Mouse (Mus musculus): Measurements from ENCODE around the gene Trim24. TPM values are rescaled to one million over a fixed set of nuclear protein-coding genes. Genes with fewer than 3 reads are reported as not detected.

The Trim24 gene
- total and polyA plus RNA-seq, 2 experiments from 2014 or later: 14.7 to 58.0 TPM

GRCm38 (mm10) chr6:37880586-37880985 lies 10.0 kb downstream of the Trim24 start:
- 99% methylated on average over 3 of the region's 3 CpGs for WGBS
- 0 out of 2 replicates have a peak, but pooled peaks cover 3% of the 10 kb centered on the region for H3K36me3 ChIP-seq (ENCODE audit: insufficient read depth, low read length)
- no peaks in the 10 kb centered on the region for H3K27me3 ChIP-seq (ENCODE audit: insufficient read depth, low read length)
- no peak for TF ChIP-seq CTCF (IDR thresholded peaks at IDR 0.05)
- H3K27ac ChIP-seq (ENCODE audit: low read depth, low read length): no peak overlapping the region
- no peak overlapping the region for H3K9ac ChIP-seq (replicated peaks; ENCODE audit: low read length, poor library complexity, severe bottlenecking)
- no peak overlapping the region for H3K4me2 ChIP-seq (ENCODE audit: low read depth, low read length, poor library complexity, severe bottlenecking)
- peaks cover 17% of the 10 kb centered on the region for H3K9me3 ChIP-seq (ENCODE audit: low read length)
- DNase-seq (ENCODE audit: low spot score) (no peak), ATAC-seq (ENCODE audit: low FRiP score) (no peak)
- H3K4me1 ChIP-seq (ENCODE audit: insufficient read depth, low read length): no peaks in the 10 kb centered on the region
- no peak overlapping the region for H3K4me3 ChIP-seq (ENCODE audit: low read depth, low read length)

- DNase-seq (ENCODE audit: low spot score): no peak
- H3K4me2 ChIP-seq (ENCODE audit: low read depth, low read length, poor library complexity, severe bottlenecking): no peak overlapping the region
- H3K36me3 ChIP-seq (ENCODE audit: insufficient read depth, low read length): no peaks in the 10 kb centered on the region
- no peaks in the 10 kb centered on the region for H3K4me1 ChIP-seq (ENCODE audit: insufficient read depth, low read length)
- H3K4me3 ChIP-seq (ENCODE audit: low read depth, low read length): no peak overlapping the region
- WGBS: 94% methylated on average over 2 of the region's 2 CpGs
- no peaks in the 10 kb centered on the region for H3K27me3 ChIP-seq (ENCODE audit: insufficient read depth, low read length)
- H3K27ac ChIP-seq (ENCODE audit: low read depth, low read length): no peak overlapping the region
- no peak for TF ChIP-seq CTCF (IDR thresholded peaks at IDR 0.05)
- ATAC-seq (ENCODE audit: low FRiP score): no peak
- H3K9ac ChIP-seq (replicated peaks; ENCODE audit: low read length, poor library complexity, severe bottlenecking): no peak overlapping the region
- H3K9me3 ChIP-seq (ENCODE audit: low read length): 0 out of 2 replicates have a peak, but pooled peaks cover 6% of the 10 kb centered on the region
Observed at GRCm38 (mm10) chr6:37893586-37893985, 23.0 kb downstream of the Trim24 start.

DNA sequence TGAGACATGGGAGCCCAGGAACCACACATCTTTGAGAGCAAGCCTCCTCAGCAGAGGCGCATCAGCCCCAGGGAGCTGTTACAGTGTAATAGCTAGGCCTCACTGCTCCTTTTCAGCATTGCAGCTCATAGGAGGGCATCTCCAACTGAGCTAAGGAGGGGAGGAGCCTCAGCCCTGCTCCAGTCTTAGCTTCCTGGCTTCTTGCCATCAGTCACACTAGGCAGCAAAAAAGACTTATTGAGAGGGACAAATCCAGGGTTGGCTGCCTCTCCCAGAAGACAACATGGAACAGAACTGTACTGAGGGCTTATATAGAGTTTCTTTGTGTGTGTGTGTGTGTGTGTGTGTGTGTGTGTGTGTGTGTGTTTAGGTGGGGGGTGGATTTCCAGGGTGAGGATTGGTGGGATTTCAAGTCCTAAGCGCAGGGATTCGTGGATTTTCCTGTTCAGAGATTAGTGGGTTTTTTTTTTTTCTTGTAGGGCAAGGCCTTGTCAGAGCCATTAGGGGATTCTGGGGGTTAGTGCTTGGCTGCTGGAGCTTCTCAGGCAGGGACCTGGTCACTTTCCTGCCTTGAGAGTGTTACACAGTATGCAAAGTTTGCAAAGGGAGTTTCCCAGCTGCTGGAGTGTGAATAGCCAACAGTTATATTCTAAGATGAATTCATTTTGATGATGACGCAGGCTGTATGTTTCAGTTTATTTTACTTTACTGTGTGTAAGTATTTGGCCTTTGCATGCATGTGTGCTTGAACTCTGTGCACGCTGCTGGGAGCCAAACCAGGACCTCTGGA lies 25.2 kb downstream of the Trim24 start:
- Histone ChIP-seq H3K27ac (ENCODE audit: low read depth, low read length) (peak overlapping the region; percentile 32; the same call in 1 of the 2 replicates), H3K9me3 (ENCODE audit: low read length) (0 out of 2 replicates have a peak, but pooled peaks cover 6% of the 10 kb centered on the region), H3K4me1 (ENCODE audit: insufficient read depth, low read length) (no peaks in the 10 kb centered on the region), H3K27me3 (ENCODE audit: insufficient read depth, low read length) (no peaks in the 10 kb centered on the region), H3K9ac (replicated peaks; ENCODE audit: low read length, poor library complexity, severe bottlenecking) (no peak overlapping the region), H3K36me3 (ENCODE audit: insufficient read depth, low read length) (no peaks in the 10 kb centered on the region), H3K4me2 (ENCODE audit: low read depth, low read length, poor library complexity, severe bottlenecking) (no peak overlapping the region), H3K4me3 (ENCODE audit: low read depth, low read length) (no peak overlapping the region)
- WGBS: 61% methylated on average over 5 of the region's 5 CpGs
- no peak for TF ChIP-seq CTCF (IDR thresholded peaks at IDR 0.05)
- peak; percentile 83 for DNase-seq (ENCODE audit: low spot score)
- peak; percentile 70; the same call in 1 of the 2 replicates for ATAC-seq (ENCODE audit: low FRiP score)

DNA sequence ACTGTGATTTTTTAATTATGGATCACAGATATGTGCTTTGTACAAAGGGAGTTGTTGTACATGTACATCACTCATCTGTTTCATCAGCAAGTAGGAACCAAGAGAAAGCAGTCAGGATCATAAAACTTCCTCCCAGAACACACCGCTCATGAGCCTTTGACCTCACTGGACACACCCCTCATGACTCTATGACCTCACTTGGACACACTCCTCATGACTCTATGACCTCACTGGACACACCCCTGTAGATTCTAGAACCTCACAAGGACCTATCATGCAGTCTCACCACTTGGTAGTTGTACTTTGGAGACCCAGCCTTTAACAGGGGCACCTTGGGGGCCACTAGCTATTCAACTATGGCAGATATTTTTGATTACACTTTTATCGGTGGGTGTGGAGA lies 29.6 kb downstream of the Trim24 start:
- Histone ChIP-seq H3K4me2 (ENCODE audit: low read depth, low read length, poor library complexity, severe bottlenecking) (no peak overlapping the region), H3K9ac (replicated peaks; ENCODE audit: low read length, poor library complexity, severe bottlenecking) (no peak overlapping the region), H3K27me3 (ENCODE audit: insufficient read depth, low read length) (no peaks in the 10 kb centered on the region), H3K27ac (ENCODE audit: low read depth, low read length) (no peak overlapping the region), H3K4me3 (ENCODE audit: low read depth, low read length) (no peak overlapping the region), H3K9me3 (ENCODE audit: low read length) (no peaks in the 10 kb centered on the region), H3K36me3 (ENCODE audit: insufficient read depth, low read length) (peaks cover 2% of the 10 kb centered on the region; the same call in 1 of the 2 replicates), H3K4me1 (ENCODE audit: insufficient read depth, low read length) (no peaks in the 10 kb centered on the region)
- DNase-seq (ENCODE audit: low spot score) (no peak), ATAC-seq (ENCODE audit: low FRiP score) (no peak)
- 98% methylated on average over 2 of the region's 2 CpGs for WGBS
- TF ChIP-seq CTCF (IDR thresholded peaks at IDR 0.05): no peak

DNA sequence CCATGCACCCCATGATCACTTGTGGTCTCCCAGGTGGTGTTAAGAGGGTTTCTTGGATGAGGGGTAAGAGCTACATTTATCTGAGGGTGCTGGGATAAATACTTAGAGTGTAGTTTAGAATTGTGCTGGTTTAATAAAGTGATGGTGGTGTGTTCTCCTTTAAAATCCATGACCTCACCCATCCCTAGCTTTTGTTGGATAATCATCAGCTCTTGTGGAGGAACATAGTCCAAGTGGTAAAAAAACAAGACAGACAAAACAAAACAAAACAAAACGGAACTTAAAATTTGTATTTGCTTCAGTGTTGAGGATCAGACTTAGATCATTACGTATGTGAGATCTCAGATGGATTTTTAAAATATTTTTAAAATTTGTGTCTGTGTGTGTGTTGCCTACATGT lies 31.2 kb downstream of the Trim24 start:
- no peak overlapping the region for H3K9ac ChIP-seq (replicated peaks; ENCODE audit: low read length, poor library complexity, severe bottlenecking)
- DNase-seq (ENCODE audit: low spot score) (no peak), ATAC-seq (ENCODE audit: low FRiP score) (no peak)
- H3K36me3 ChIP-seq (ENCODE audit: insufficient read depth, low read length): peaks cover 7% of the 10 kb centered on the region
- no peak for TF ChIP-seq CTCF (IDR thresholded peaks at IDR 0.05)
- H3K27me3 ChIP-seq (ENCODE audit: insufficient read depth, low read length): no peaks in the 10 kb centered on the region
- H3K9me3 ChIP-seq (ENCODE audit: low read length): no peaks in the 10 kb centered on the region
- WGBS: 89% methylated on average over 2 of the region's 2 CpGs
- no peak overlapping the region for H3K27ac ChIP-seq (ENCODE audit: low read depth, low read length)
- H3K4me1 ChIP-seq (ENCODE audit: insufficient read depth, low read length): no peaks in the 10 kb centered on the region
- H3K4me3 ChIP-seq (ENCODE audit: low read depth, low read length): no peak overlapping the region
- no peak overlapping the region for H3K4me2 ChIP-seq (ENCODE audit: low read depth, low read length, poor library complexity, severe bottlenecking)

- no peak overlapping the region for H3K9ac ChIP-seq (replicated peaks; ENCODE audit: low read length, poor library complexity, severe bottlenecking)
Observed at GRCm38 (mm10) chr6:37903810-37904209, 33.2 kb downstream of the Trim24 start.

More at GRCm38 (mm10) chr6:37903810-37904209, 33.2 kb downstream of the Trim24 start:
- ATAC-seq (ENCODE audit: low FRiP score) (no peak), DNase-seq (ENCODE audit: low spot score) (no peak)
- H3K27ac ChIP-seq (ENCODE audit: low read depth, low read length): no peak overlapping the region
- TF ChIP-seq CTCF (IDR thresholded peaks at IDR 0.05): peak; percentile 30; the same call in 1 of the 2 replicates
- no peaks in the 10 kb centered on the region for H3K27me3 ChIP-seq (ENCODE audit: insufficient read depth, low read length)
- no peaks in the 10 kb centered on the region for H3K4me1 ChIP-seq (ENCODE audit: insufficient read depth, low read length)
- H3K4me2 ChIP-seq (ENCODE audit: low read depth, low read length, poor library complexity, severe bottlenecking): no peak overlapping the region
- no peak overlapping the region for H3K4me3 ChIP-seq (ENCODE audit: low read depth, low read length)
- peaks cover 7% of the 10 kb centered on the region for H3K36me3 ChIP-seq (ENCODE audit: insufficient read depth, low read length)
- no peaks in the 10 kb centered on the region for H3K9me3 ChIP-seq (ENCODE audit: low read length)
- WGBS: 96% methylated on average over 1 of the region's 1 CpGs
